ENCODE assay signal across 12 mouse cellular contexts in genomic region chr4:129558321-129558955, GRCm38 (mm10). TPM values are rescaled to one million over a fixed set of nuclear protein-coding genes. Genes with fewer than 3 reads are reported as not detected.
DNase-seq lines count a peak whose midpoint lies in the region; ATAC-seq and TF ChIP-seq lines count a peak whose summit lies in the region.
"Had no signal": no experiment of that assay in that cellular context is flagged by ENCODE, and none has a peak within 500 bp of the region (broad histone marks: within the 10 kb centered on the region; RNA-seq: fewer than 3 reads in every experiment).

No protein-coding gene starts in this region.

- no peak for TF ChIP-seq CTCF in liver, postnatal 0 days (IDR thresholded peaks at IDR 0.05; ENCODE audit: low read depth)
- no peak for TF ChIP-seq CTCF in intestine, postnatal 0 days (IDR thresholded peaks at IDR 0.05; ENCODE audit: low read depth)

- TF ChIP-seq EP300 in liver, postnatal 0 days (IDR thresholded peaks at IDR 0.05; ENCODE audit: low read depth): no peak

- no peaks in the 10 kb centered on the region for H3K36me3 ChIP-seq in liver, embryonic 15.5 days (replicated peaks)
- no peaks in the 10 kb centered on the region for H3K36me3 ChIP-seq in liver, postnatal 0 days (replicated peaks; ENCODE audit: insufficient read depth, low read length)
- no peaks in the 10 kb centered on the region for H3K36me3 ChIP-seq in intestine, postnatal 0 days (ENCODE audit: control insufficient read depth, insufficient read depth)

- no peak overlapping the region for H3K4me3 ChIP-seq in liver, embryonic 15.5 days (replicated peaks)
- H3K4me3 ChIP-seq in liver, postnatal 0 days (ENCODE audit: low read depth, low read length): no peak overlapping the region
- no peak overlapping the region for H3K4me3 ChIP-seq in intestine, postnatal 0 days (ENCODE audit: low read depth, low read length)

- no peak for ATAC-seq in liver, embryonic 15.5 days (ENCODE audit: insufficient read depth)
- ATAC-seq in liver, postnatal 0 days: no peak
- ATAC-seq in intestine, postnatal 0 days: no peak

- H3K9ac ChIP-seq in liver, embryonic 15.5 days: no peak overlapping the region
- H3K9ac ChIP-seq in liver, postnatal 0 days (replicated peaks): no peak overlapping the region
- no peak overlapping the region for H3K9ac ChIP-seq in intestine, postnatal 0 days (ENCODE audit: low read depth, low read length)

- DNase-seq in adrenal gland, postnatal 14 days: peak; percentile 35
- DNase-seq in adrenal gland, adult 8-10 months: no peak
- no peak for DNase-seq in liver
- peak; percentile 14 for DNase-seq in liver, postnatal 0 days
- peak; percentile 92 for DNase-seq in thymus, postnatal 25 days
- DNase-seq in right cerebral cortex, postnatal 10 days (ENCODE audit: low spot score in 2 of 2): no peak
- DNase-seq: adrenal gland, postnatal 10 days; cerebellum, adult 11 months; kidney, postnatal 4 days had no signal

- peak overlapping the region; percentile 82 for H3K27ac ChIP-seq in liver, embryonic 15.5 days (replicated peaks)
- H3K27ac ChIP-seq in liver, postnatal 0 days (ENCODE audit: low read depth): peak overlapping the region; percentile 69
- no peak overlapping the region for H3K27ac ChIP-seq in intestine, postnatal 0 days (ENCODE audit: low read depth, low read length)

- H3K4me1 ChIP-seq in liver, embryonic 15.5 days (replicated peaks): peaks cover 48% of the 10 kb centered on the region
- H3K4me1 ChIP-seq in liver, postnatal 0 days (ENCODE audit: insufficient read depth): peaks cover 25% of the 10 kb centered on the region
- H3K4me1 ChIP-seq in intestine, postnatal 0 days (replicated peaks; ENCODE audit: control insufficient read depth, insufficient read depth, low read length): no peaks in the 10 kb centered on the region

- peak overlapping the region; percentile 86; the same call in 1 of the 2 replicates for H3K4me2 ChIP-seq in liver, embryonic 15.5 days
- peak overlapping the region; percentile 95; the same call in 1 of the 2 replicates for H3K4me2 ChIP-seq in liver, postnatal 0 days (ENCODE audit: low read depth, low read length)
- H3K4me2 ChIP-seq in intestine, postnatal 0 days (replicated peaks; ENCODE audit: low read depth): no peak overlapping the region

- no peaks in the 10 kb centered on the region for H3K9me3 ChIP-seq in liver, embryonic 15.5 days (replicated peaks)
- no peaks in the 10 kb centered on the region for H3K9me3 ChIP-seq in liver, postnatal 0 days (ENCODE audit: low read length)
- no peaks in the 10 kb centered on the region for H3K9me3 ChIP-seq in intestine, postnatal 0 days (ENCODE audit: control insufficient read depth)

- H3K27me3 ChIP-seq in liver, embryonic 15.5 days: peaks cover 29% of the 10 kb centered on the region
- no peaks in the 10 kb centered on the region for H3K27me3 ChIP-seq in liver, postnatal 0 days (ENCODE audit: insufficient read depth, low read length)
- H3K27me3 ChIP-seq in intestine, postnatal 0 days (replicated peaks; ENCODE audit: control insufficient read depth, insufficient read depth, low read length): no peaks in the 10 kb centered on the region

- 73% methylated on average over 12 of the region's 12 CpGs for WGBS in liver, embryonic 15.5 days (ENCODE audit: insufficient replicate concordance)
- 72% methylated on average over 12 of the region's 12 CpGs for WGBS in liver, postnatal 0 days (ENCODE audit: insufficient replicate concordance)
- 90% methylated on average over 12 of the region's 12 CpGs for WGBS in intestine, postnatal 0 days

RNA-seq across cellular contexts. Expression of gene Lck, which starts 15.0 kb away (rescaled TPM):
- total RNA-seq in adrenal gland, postnatal 14 days (2021): 5.0 and 26.2 TPM in 2 replicates
- total RNA-seq in adrenal gland, adult 8-10 months (2022): 1 to 10 TPM; 1.9 to 3.5 (median 2.6) TPM
- 2.4 and 3.3 TPM in 2 replicates for polyA plus RNA-seq in liver, embryonic 15.5 days (2015; fragmentation: Nextera tagmentation; extraction: Ambion mirVana)
- polyA plus RNA-seq in liver, postnatal 0 days (2015; fragmentation: Nextera tagmentation; extraction: Ambion mirVana): 3.3 and 3.4 TPM in 2 replicates
- 3.0 and 3.1 TPM in 2 replicates for polyA plus RNA-seq in intestine, postnatal 0 days (2015; fragmentation: Nextera tagmentation; extraction: Ambion mirVana)

RNA-seq across cellular contexts. Expression of gene Hdac1, which starts 15.9 kb away (rescaled TPM):
- total RNA-seq in adrenal gland, postnatal 14 days (2021): 55.7 and 59.5 TPM in 2 replicates
- total RNA-seq in adrenal gland, adult 8-10 months (2022): 10 to 100 TPM; 41.0 to 84.1 (median 61.0) TPM
- polyA plus RNA-seq in liver, embryonic 15.5 days (2015; fragmentation: Nextera tagmentation; extraction: Ambion mirVana): 98.9 and 100 TPM in 2 replicates
- polyA plus RNA-seq in liver, postnatal 0 days (2015; fragmentation: Nextera tagmentation; extraction: Ambion mirVana): 54.9 and 59.0 TPM in 2 replicates
- 89.9 and 91.7 TPM in 2 replicates for polyA plus RNA-seq in intestine, postnatal 0 days (2015; fragmentation: Nextera tagmentation; extraction: Ambion mirVana)

RNA-seq across cellular contexts. Expression of gene Fam167b, which starts 19.9 kb away (rescaled TPM):
- total RNA-seq in adrenal gland, postnatal 14 days (2021): 30.6 and 32.3 TPM in 2 replicates
- total RNA-seq in adrenal gland, adult 8-10 months (2022): 10 to 100 TPM; 25.5 to 43.5 (median 29.0) TPM
- polyA plus RNA-seq in liver, embryonic 15.5 days (2015; fragmentation: Nextera tagmentation; extraction: Ambion mirVana): 6.7 and 7.2 TPM in 2 replicates
- polyA plus RNA-seq in liver, postnatal 0 days (2015; fragmentation: Nextera tagmentation; extraction: Ambion mirVana): 13.1 and 15.0 TPM in 2 replicates
- polyA plus RNA-seq in intestine, postnatal 0 days (2015; fragmentation: Nextera tagmentation; extraction: Ambion mirVana): 1.4 and 1.7 TPM in 2 replicates
- total RNA-seq: megakaryocyte, adult 5-6 weeks had no signal

RNA-seq across cellular contexts. Expression of gene Eif3i, which starts 42.0 kb away (rescaled TPM):
- total RNA-seq in adrenal gland, postnatal 14 days (2021): 175 and 187 TPM in 2 replicates
- 100 to 1,000 TPM; 174 to 190 (median 182) TPM for total RNA-seq in adrenal gland, adult 8-10 months (2022)
- 156 and 159 TPM in 2 replicates for polyA plus RNA-seq in liver, embryonic 15.5 days (2015; fragmentation: Nextera tagmentation; extraction: Ambion mirVana)
- polyA plus RNA-seq in liver, postnatal 0 days (2015; fragmentation: Nextera tagmentation; extraction: Ambion mirVana): 119 and 125 TPM in 2 replicates
- polyA plus RNA-seq in intestine, postnatal 0 days (2015; fragmentation: Nextera tagmentation; extraction: Ambion mirVana): 139 and 144 TPM in 2 replicates

RNA-seq across cellular contexts. Expression of gene Tmem234, which starts 42.0 kb away (rescaled TPM):
- 82.6 and 89.8 TPM in 2 replicates for total RNA-seq in adrenal gland, postnatal 14 days (2021)
- 100 to 1,000 TPM; 104 to 120 (median 109) TPM for total RNA-seq in adrenal gland, adult 8-10 months (2022)
- polyA plus RNA-seq in liver, embryonic 15.5 days (2015; fragmentation: Nextera tagmentation; extraction: Ambion mirVana): 113 and 115 TPM in 2 replicates
- polyA plus RNA-seq in liver, postnatal 0 days (2015; fragmentation: Nextera tagmentation; extraction: Ambion mirVana): 81.7 and 93.9 TPM in 2 replicates
- 135 and 146 TPM in 2 replicates for polyA plus RNA-seq in intestine, postnatal 0 days (2015; fragmentation: Nextera tagmentation; extraction: Ambion mirVana)

Comparison
In these comparisons a context has a peak if more than half of its experiments do, and no peak if none do; other contexts are left out.
1. DNase-seq: peak in adrenal gland, postnatal 14 days (single experiment), liver, postnatal 0 days (single experiment) and thymus, postnatal 25 days (single experiment); none in adrenal gland, adult 8-10 months (single experiment), liver (single experiment) and right cerebral cortex, postnatal 10 days (0 of 2).